Mouse (Mus musculus): Measurements from ENCODE around the gene Adra2b.

GRCm38 (mm10) chr2:127391323-127391722, 28.3 kb downstream of the Adra2b start:
- no peak for TF ChIP-seq EP300 (optimal IDR thresholded peaks at IDR 0.05)
- no peak for TF ChIP-seq CTCF (IDR thresholded peaks at IDR 0.05; ENCODE audit: low read depth)
